Mouse (Mus musculus): ENCODE results near the gene Acat1. TPM values are rescaled to one million over a fixed set of nuclear protein-coding genes. Genes with fewer than 3 reads are reported as not detected.

Gene Acat1
- 100 to 1,000 TPM; 259 to 279 TPM for total RNA-seq (2021)

DNA sequence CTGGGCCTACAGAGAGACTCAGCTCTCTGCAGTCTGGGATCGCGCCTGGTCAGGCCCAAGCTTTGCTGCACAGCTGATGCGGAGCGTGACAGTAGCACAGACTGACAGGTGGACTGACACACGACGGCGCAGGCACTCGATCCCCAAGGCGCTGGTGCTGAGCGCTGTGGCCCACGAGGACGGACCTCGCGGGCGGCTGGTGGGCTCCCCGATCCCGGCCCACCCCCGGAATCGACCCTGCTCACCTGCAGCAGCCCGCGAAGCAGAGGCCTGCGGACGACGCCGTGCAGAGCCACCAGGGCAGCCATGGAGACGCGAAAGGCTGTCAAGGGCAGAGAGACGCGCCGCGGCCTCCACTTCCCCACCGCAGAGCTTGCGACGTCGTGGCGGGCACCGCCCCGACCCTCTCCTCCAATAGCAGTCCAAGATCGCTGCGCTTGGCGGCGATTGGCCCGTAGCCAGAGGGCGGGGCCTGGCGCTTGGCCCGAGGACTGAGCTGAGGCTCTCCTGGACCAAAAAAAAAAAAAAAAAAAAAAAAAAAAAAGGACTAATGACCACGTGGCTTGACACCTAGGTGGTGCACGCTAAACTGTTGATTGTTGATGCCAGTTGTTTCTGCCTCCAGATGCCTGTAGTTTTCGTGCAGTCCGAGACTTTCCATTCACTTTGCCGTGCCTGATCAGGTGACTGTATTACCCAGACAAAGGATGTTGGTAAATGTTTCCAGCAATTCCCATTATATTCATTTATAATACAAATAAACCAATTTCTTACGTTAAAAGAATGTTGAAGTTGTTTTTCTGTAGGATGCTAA lies at the start of gene Acat1:
Gene Acat1 (minus strand): TSS at position 415 of the 814 bp plus-strand sequence.
- DNase-seq, result peak; percentile 98

DNA sequence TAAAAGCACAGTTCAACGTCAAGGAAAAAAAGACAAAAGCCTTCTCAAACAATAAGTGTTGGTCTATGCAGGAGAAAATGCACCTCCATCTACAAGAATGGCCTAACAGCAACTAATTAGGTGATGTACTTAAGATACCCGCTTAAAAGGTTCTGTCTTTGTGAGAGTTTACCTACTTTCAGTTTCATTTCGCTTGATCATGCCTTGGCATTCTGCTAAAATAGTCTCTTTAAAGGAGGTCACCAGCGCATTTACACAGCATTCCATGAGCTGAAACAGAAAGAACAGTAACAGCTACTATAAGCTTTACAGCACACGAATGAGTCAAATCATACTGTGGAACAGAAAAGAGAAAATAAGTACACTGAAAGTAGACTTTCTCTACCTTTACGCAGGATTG lies 24.6 kb upstream of the Acat1 start:
- DNase-seq, result no peak

DNA sequence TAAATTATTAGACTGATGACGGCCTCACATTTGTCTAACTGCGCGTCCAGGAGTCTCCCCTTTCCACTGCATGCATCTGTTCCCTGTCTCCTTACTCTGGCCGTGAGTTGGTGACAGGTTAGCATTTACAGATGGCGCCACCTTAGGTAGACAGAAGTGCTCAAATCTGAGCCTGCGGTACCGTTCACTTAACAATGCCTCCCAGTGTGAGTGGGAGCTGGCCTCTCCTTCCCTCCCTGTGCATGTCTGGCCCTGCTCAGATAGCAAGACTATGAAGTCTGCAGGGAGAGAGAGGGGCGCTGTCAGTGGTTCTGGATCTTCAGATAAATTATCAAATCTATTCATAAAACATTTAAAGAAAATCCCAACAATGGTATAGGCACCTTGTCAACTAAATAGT lies 5.1 kb upstream of the Acat1 start:
- no peak for DNase-seq

DNA sequence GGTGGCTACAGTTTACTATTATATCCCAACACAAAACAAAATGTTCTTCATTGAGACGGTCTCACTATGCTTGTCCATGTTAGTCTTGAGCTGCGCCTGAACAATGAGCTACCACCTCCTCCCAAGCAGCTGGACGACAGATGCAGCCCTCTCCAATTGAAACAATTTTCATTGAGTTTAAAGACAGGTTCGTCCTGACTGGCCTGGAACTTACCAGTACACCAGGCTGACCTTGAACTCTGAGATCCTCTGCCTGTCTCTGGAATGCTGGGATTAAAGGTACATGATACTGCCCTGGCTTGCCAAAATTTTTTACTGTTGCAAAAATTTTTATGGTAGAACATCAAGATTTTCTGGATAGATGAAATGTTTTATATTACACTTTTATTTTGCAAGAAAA lies 4.1 kb upstream of the Acat1 start:
- DNase-seq, result no peak

DNA sequence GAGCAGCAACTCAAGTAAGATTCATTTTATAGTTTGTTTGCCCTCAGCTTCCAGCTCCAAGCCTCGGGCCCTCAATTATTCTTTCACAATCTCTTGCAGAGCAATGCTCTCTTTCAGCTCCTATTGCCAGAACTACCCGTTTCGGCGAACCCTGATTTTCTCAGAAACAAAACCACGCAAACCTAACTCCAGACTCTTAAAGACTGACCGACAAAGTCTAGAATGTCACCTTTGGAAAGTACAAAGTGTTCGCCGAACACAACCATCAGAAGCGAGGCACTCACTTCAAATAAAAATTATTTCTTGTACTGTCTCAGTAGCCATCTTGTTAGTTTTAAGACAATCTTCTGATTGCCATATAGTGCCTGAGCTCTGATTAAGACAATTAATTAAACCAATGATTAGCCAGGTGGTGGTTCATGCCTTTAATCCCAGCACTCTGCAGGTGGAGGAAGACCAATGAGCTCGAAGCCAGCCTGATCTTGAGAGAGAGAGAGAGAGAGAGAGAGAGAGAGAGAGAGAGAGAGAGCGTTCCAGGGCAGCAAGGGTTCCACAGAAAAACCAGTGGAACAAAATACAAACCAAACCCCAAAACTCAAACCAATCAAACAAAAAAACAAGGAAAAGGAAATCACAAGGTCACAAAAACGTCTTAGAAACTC lies 745 bp downstream of the Acat1 start:
- DNase-seq, result no peak

DNA sequence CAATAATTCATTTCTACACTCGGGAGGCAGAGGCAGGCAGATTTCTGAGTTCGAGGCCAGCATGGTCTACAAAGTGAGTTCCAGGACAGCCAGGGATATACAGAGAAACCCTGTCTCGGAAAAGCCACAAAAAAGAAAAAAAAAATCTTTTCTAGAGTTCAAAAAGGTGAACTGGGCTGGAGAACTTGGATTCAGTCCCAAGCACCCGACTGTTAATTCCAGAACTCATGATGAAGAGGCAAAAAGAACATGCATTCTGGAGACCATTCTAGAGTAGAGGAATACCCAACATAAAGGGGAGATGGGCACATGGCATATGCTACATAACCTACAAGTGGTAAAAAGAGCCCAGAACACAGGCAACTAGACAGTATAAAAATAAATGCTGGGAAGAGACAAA lies 2.4 kb downstream of the Acat1 start:
- DNase-seq, result no peak

DNA sequence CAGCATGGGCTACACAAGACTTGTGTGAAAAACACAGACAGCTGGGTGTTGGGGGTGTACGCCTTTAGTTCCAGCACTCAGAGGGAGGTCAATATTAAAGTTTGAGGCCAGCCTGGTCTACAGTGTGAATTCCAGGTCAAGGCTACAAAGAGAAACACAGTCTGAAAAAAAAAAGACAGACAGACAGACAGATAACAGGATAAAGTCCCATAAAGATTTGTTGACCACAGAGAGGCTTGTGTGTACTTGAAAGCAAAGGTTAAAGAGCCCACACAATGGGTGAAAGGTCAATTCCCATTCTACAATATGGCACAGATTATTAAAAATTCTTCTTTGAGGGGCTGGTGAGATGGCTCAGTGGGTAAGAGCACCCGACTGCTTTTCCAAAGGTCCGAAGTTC lies 3.0 kb downstream of the Acat1 start:
- DNase-seq, result no peak

DNA sequence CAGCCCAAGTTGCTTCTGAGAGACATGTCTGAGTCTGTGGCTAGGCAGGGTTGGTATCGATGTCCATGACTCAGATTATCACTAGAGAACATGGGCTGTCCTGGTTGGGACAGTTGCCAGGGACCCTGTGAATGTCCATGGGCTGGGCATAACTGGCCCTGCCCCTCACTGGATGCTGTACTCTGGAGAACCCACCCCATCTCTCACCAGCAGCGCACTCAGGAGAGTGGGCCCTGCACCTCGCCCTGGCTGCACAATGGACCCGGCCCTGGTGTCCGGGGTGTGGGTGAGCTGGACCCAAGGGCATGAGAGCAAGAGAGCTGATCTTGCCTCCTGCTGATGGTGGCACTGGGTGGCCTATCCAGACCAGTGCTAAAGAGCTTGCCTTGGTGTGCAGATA lies 5.2 kb downstream of the Acat1 start:
- DNase-seq, result no peak

DNA sequence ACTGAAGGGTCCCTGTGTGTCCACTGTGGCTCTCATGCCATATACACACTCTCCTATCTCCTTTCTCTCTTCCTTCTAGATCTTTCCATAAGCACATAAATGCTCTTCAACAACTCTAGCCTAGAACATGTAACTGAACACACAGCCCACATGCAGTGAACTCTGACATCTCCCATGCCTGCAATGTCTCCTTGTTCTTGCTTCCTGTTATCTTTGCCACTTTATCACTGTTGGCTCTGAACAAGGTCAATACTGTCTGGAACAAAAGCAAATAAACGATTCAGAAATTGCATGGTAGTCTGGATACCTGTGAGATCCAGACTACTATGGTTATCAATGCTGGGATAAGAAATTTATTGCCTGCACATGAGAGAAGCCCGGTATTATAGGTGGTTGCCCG lies 6.3 kb downstream of the Acat1 start:
- DNase-seq, result no peak

DNA sequence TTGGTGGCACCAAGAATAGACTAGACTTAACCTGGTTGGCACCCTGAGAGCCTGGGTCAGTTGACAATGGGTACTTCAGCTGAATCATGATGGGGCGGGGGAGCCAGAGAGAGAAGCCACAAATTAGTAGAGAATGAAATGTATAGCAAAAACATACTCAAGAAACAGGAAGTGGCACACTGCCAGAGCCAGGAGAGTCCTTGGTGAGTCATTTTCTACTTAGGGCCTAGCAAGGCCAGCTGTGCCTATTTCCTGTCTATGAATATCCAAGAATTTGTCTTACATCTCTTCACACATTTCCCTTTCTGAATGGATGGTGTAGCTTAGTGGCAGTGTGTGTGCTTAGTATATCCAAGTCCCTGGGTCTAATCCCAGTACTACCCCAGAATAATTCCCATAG lies 6.8 kb downstream of the Acat1 start:
- DNase-seq, result peak; percentile 43

DNA sequence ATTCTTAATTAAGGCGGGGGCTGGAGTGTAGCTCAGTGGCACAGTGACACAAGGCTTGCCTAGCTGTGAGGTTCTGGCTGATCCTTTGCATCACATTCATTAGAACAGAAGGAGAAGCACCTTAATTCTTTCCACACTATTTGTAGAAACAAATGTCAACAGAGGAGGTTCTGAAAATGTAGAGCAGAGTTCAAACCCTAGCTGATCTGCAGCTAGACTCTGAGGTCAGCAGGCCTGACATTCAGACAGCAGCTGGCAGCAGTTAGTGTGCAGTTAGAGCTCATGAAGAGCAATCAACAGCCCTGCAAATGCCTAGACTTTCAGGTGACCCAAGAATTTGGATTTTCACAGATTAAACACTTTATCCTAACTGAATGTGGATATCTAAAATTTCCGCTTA lies 8.6 kb downstream of the Acat1 start:
- DNase-seq, result no peak

DNA sequence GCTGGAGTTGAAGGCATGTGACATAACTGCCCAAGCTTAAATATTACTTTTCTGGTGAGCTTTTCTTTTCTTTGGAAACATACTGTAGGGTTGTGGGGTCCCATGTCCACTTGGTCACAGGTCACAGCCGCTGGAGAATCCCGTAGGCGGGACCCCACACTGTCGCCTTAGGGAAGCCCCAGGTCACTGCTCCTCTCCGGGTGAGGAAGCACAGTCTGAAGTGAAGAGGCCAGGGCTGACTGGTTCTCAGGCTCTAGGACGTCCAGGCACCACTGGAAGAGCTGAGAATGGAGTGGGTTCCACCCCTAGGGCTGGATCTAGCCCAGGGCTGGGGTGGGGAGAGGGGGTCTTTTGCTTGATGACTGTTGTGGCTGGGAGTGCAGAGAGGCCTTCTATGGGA lies 11.6 kb downstream of the Acat1 start:
- no peak for DNase-seq

DNA sequence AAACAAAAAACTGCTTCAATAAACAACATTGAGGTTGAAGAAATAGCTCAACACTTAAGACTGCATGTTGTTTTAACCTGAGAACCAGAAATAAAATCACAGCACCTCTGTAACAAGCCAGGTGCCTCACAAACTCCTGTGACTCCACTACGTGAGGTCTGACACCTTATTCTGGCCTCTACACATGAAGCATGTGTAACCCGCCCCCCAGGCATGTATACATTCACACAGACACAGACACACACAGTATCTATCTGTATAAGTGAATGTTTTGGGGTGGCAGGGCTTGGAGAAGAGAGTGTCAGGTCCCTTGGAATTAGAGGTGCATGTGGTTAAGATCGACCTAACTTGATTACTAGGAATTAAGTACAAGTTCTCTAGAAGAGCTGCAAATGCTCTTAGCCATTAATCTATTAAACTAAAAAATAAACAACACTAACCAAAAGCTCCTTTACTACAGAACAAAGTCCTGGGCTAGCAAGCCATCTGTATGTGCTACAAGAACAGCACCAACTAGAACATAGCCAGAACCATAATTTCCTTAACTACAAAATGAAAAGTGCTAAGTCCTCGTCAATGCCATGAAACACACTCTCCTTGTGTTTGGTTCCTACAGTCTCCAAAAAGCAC lies 13.1 kb downstream of the Acat1 start:
- DNase-seq, result no peak

DNA sequence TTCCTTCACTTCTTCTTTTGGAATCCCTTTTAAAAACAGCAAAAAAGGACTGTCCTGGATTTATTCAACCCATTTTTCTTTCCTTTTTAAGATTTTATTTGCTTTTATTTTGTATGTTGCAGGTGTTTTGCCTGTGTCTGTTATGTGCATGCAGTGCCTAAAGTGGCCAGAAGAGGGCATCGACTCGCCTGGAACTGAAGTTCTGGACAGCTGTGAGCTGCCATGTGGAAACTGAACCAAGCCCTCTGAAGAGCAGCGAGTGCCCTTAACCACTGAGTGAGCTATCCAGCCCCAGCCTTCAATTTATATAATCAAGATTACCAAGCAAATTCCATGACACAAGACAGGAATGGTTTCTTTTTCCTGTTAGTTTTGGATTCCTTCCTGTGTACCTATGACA lies 15.4 kb downstream of the Acat1 start:
- DNase-seq, result peak; percentile 80

DNA sequence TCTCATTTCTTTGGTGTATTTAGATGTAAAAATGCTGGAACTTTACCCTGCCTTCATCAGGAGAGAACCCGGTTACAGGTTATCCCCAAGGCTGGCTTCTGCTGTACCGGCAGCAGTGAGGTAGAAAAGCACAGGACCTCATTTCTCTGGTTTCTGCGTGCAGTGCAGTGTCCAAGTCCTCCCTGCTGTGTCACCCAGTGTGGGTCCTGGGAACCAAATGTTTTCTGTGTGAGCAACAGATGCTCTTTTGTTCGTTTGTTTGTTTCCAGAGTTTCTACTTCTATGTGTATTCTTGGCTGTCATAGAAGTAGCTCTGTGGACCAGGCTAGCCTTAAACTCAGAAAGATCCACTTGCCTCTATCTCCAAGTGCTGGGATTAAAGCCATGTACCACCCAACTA lies 28.3 kb downstream of the Acat1 start:
- no peak for DNase-seq

DNA sequence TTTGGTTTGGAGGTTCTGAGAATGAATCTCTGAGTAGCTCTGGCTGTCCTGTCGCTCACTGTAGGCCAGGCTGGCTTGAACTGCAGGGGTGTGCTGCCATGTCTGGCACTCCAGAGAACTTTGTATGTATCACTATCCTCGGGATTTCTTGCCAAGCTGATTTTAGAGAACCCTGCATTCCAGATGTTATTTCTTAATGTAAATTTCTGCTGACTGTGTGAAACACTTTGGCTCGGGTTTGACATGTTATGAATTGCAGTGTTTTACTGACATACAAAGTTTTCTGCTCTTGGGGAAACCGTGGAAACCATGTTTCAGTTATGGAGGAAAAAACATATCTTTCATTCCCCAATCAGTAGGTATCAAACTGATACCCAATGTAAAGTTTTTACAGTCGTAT lies 34.5 kb downstream of the Acat1 start:
- DNase-seq, result no peak

DNA sequence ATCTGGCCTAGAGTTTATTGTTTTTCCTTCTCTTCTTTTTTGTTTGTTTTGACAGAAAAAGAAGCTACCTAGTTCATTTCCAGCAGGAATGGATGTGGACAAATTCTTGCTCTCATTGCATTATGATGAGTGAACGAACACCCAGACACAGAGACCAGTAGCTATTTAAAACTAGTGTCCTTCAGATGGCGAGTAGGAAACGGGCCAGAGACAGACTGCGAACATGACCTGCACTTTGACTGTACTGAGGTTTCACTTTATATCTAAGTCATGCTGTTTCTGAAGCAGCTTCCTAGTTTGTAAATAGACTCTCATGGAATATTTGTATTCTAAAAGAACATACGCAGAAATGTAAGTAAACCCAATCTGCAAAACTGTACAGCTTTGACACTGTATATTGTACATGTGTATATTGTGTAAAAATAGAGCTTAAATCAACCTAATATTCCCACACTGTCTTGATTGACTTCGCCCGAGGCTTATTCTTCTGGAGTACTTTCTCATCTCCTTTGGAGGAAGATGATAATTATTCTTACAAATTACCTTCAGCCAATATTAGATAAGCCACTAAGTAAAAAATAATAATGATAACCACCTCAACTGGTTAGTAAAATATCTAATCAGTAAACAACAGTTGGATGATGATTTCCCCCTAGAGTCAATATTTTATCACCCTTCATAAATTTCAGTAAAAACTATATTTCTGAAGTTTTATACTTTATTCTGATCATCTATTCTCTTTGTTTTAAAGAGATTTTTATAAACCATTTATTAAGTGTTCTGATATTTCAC lies 37.5 kb downstream of the Acat1 start:
- no peak for DNase-seq

DNA sequence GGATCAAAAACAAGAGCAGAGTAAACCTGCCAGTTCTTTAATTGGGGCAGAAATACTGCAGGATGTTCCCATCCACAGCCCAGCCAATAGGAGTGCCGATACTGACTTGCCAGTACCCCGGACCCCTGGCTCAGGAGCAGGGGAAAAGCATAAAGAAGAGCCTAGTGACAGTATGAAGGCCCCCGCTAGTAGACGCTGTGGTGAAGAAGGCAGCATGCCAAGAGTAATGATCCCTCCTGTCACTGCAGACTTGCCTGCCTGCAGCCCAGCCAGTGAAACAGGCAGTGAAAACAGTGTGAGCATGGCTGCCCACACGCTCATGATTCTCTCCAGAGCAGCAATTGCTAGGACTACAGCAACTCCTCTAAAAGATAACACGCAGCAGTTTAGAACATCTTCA lies 39.5 kb downstream of the Acat1 start:
- DNase-seq, result no peak

DNA sequence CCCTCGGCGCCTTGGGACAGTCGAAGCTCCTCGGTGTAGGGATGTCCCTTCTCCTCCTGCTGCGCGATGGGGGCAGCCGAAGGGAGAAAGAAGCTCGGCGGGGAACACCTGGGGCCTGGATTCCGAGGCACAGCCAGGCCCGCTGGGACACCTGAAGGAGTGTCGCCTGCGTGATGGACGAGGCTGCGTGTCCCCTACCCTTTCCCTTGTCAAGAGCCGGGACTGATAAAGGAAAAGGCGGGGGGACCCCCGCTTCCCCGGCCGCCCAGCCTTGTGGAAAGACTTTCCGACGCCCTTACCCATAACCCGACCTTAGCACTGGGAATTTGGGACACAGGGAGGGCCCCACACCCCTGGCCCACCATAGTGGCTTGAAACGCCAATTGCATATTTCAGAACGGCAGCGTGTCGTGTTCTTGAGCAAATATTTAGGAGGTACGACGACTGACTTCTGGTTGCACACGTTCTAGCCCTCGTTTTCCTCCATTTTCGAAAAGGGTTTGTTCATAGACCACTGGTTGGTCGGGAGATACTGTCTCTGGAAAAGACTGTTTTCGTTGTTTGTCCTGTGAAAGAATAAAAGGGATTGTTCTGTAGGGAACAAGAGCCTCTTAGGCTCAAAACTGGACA lies 72.7 kb downstream of the Acat1 start:
- DNase-seq, result no peak

DNA sequence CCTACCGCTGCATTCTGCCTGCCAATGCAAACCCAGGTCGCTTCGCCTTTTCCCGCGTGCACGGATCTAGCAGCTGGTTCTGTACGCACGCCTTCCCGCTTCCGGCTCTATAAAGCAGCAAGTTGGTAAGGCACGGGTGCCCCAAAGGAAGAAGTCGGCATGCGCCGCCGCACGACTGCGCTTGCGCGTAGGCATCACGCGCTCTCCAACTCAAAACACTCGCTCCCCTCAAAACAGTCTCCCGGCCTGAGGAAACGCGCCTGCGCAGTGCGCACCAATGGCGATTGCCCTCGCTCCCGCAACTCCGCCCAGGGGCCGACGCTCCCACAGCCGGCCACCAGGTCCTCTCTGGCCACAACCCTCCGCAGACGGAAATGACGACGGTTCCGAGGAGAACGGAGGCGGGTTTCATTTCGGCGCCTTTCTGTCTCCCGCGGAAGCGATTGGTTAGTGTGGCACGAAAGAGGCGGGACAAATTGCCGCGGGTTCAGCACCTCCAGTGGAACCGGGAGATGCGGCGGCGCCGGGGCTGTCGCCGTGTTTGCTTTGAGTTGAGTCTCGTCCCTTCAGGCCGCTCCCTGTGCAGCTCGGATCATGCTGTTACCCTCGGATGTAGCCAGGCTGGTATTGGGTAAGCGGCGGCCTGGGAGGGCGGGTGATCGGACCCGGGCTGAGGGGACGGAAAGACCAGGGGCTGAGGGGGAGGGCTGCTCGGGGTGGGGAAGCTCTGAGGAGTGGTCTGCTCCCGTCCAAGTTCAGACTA lies 73.4 kb downstream of the Acat1 start, which contains the start of the genes Atm and Npat:
Gene Atm (minus strand): TSS at position 183 of the 763 bp plus-strand sequence.
Gene Npat (plus strand): TSS at position 490 of the 763 bp plus-strand sequence.
- peak; percentile 99 for DNase-seq
